Mouse (Mus musculus) c-Kit-positive CD71-negative TER-119-negative erythroid progenitor cells, embryonic 14.5 days (primary cell): Measurements from ENCODE around the gene Cd38.
A peak's percentile ranks its signal among the peaks of the same experiment; 100 is the strongest.
"Not testable (repeated sequence)": the region's sequence is repeated elsewhere in the genome, so short reads cannot be mapped to it uniquely, and the experiment has no call there.

Source experiments
- DNase-seq: peaks from one replicate; pipeline ENCODE4 v3.0.0-alpha.2; 2013; ENCODE audit warnings: low read depth

The Cd38 gene

GRCm38 (mm10) chr5:43860096-43860495 lies 8.3 kb upstream of the Cd38 start:
- no peak for DNase-seq

GRCm38 (mm10) chr5:43860670-43861431 lies 7.5 kb upstream of the Cd38 start:
- no peak for DNase-seq

- no peak for DNase-seq
Observed at GRCm38 (mm10) chr5:43863642-43864041, 4.7 kb upstream of the Cd38 start.

GRCm38 (mm10) chr5:43865316-43865715 lies 3.0 kb upstream of the Cd38 start:
- no peak for DNase-seq

- no peak for DNase-seq
Observed at GRCm38 (mm10) chr5:43868711-43869600, 603 bp downstream of the Cd38 start.

- no peak for DNase-seq
Observed at GRCm38 (mm10) chr5:43871845-43872244, 3.5 kb downstream of the Cd38 start.

- no peak for DNase-seq
Observed at GRCm38 (mm10) chr5:43872652-43873051, 4.3 kb downstream of the Cd38 start.

GRCm38 (mm10) chr5:43882034-43882433 lies 13.7 kb downstream of the Cd38 start:
- no peak for DNase-seq

- DNase-seq: peak; percentile 22
Observed at GRCm38 (mm10) chr5:43885060-43885820, 16.9 kb downstream of the Cd38 start.

GRCm38 (mm10) chr5:43892386-43892785 lies 24.0 kb downstream of the Cd38 start:
- no peak for DNase-seq

- peak; percentile 46 for DNase-seq
Observed at GRCm38 (mm10) chr5:43894113-43894512, 25.8 kb downstream of the Cd38 start.

GRCm38 (mm10) chr5:43895931-43896330 lies 27.6 kb downstream of the Cd38 start:
- no peak for DNase-seq

GRCm38 (mm10) chr5:43904685-43905084 lies 36.3 kb downstream of the Cd38 start:
- no peak for DNase-seq

GRCm38 (mm10) chr5:43909213-43909612 lies 40.9 kb downstream of the Cd38 start:
- no peak for DNase-seq

GRCm38 (mm10) chr5:43910006-43910405 lies 41.7 kb downstream of the Cd38 start:
- no peak for DNase-seq

GRCm38 (mm10) chr5:43912844-43913243 lies 44.5 kb downstream of the Cd38 start, which contains the start of gene Gm7879:
TSS of gene Gm7879 (plus strand) at chr5:43913144.
- DNase-seq: not testable (repeated sequence)

GRCm38 (mm10) chr5:43915261-43915886 lies 47.0 kb downstream of the Cd38 start:
- no peak for DNase-seq

- no peak for DNase-seq
Observed at GRCm38 (mm10) chr5:43921877-43922276, 53.5 kb downstream of the Cd38 start.

- DNase-seq: no peak
Observed at GRCm38 (mm10) chr5:43923933-43924332, 55.6 kb downstream of the Cd38 start.

GRCm38 (mm10) chr5:43927729-43928128 lies 59.4 kb downstream of the Cd38 start:
- no peak for DNase-seq

- no peak for DNase-seq
Observed at GRCm38 (mm10) chr5:43933269-43933668, 64.9 kb downstream of the Cd38 start.
